Mouse (Mus musculus) activated CD4-positive, CD25-positive, alpha-beta regulatory T cell, adult 4 months (primary cell): ENCODE measurements around the gene Nr2c2. TPM values are rescaled to one million over a fixed set of nuclear protein-coding genes. Genes with fewer than 3 reads are reported as not detected.
A peak's percentile ranks its signal among the peaks of the same experiment; 100 is the strongest.
"Not testable (repeated sequence)": the region's sequence is repeated elsewhere in the genome, so short reads cannot be mapped to it uniquely, and the experiment has no call there.

Source experiments
- ATAC-seq: one replicate; pipeline ENCODE4 v1.8.0; 2017
- polyA plus RNA-seq, 2 experiments: library from polyadenylated mRNA; unstranded; fragments of 100-300 nt; shearing (Covaris generic); gene quantifications; one replicate each; pipeline ENCODE4 v1.2.1; 2017

Nr2c2 gene
- polyA plus RNA-seq, result 10 to 100 TPM; 66.0 to 72.5 TPM

DNA sequence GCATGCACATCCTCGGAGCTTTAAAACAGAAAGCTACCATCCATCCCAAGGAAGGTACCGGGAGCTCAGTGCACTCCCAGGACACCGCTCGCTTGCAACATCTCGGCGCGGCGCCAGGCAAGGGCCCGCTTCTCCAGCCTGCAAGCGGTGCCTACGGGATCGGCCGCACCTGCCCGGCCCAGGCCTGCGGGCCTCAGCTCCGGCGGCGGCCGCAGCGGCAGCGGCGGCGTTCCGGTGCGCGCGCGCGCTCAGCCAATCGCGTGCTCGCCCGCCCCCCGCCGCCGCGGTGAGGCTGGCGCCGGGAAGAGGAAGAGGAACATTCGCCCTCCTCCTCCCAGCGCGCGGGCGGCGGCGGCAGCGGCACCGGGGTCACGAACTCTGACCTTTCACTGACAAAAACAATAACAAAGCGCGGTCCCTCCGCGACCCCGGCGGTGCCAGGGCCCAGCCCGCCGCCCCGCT is at the start of gene Nr2c2:
Gene Nr2c2, plus strand, starts transcription at position 261 of the 462 bp plus-strand sequence.
- ATAC-seq, result peak; percentile 41

DNA sequence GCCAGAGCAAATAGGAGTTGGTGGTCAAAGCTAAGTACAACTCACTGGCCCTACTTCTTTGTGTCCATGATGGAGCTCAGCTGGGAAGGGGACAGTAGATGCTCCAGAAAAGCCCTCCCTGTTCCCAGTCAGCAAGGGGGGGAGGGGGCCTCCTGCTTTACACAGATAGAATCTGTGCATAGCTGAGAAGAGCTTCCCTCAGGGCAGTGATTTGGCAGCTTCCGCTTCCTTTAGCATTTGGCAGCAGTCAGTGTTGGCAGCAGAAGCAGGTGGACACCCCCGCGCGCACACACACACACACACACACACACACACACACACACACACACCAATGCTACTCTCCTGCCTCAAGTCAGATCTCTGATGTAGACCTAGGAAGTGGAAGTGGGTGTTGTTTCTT is 49.1 kb upstream of the Nr2c2 start:
- ATAC-seq, result no peak

DNA sequence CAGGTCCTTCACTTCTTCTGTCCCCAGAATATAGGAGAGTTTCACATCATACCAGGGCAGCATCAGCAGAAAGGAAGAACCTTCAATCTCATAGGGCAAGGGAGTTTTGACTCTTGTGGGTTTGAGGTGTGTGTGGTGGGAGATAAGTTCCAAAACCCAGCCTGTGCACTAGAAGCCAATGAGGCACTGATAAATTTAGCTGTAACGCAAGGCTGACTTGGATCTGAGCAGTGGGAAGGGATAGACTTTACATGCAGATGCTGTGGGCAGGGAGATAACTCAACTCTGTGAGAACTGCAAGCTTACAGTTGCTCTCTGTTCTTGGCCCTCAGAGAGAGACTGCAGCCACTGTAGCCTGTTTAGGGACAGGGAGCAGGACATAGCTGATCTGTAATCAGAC is 48.3 kb upstream of the Nr2c2 start:
- ATAC-seq, result no peak

DNA sequence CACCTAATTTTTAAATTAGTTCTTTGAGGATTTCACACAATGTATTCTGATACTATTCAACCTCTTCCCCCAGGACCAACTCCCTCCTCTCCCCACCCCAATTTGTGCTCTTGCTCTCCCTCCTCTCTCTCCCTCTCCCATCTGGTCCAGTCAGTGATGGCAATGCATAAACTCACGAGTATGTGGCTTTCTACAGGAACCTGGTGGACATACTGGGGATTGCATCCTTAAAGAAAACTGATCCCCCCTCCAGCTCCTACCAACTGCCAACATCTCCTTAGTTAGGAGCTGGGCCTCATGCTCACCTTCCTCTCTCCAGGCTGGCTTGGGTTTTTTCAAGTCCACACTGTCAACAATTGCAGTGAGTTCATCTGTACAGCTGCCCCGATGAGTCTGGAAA is 33.4 kb upstream of the Nr2c2 start:
- no peak for ATAC-seq

DNA sequence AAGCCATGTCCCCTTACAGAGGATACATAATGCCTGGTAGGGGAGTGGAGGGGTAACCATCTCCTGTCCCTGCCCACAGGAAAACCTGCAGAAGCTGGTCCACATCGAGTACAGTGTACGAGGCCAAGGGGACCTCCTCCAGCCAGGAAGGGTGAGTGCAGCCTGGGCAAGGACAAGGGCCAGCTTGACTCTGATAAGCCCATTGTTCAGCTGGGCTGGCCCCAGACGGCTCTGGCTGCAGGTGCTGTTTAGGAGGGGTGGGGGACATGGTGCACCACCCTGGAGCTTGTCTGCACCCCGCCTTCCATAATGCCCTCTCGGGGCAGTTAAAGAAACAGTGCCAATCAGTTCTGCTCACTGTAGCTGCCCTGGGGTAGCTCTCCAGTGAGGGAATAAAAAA is 29.5 kb upstream of the Nr2c2 start:
- no peak for ATAC-seq

DNA sequence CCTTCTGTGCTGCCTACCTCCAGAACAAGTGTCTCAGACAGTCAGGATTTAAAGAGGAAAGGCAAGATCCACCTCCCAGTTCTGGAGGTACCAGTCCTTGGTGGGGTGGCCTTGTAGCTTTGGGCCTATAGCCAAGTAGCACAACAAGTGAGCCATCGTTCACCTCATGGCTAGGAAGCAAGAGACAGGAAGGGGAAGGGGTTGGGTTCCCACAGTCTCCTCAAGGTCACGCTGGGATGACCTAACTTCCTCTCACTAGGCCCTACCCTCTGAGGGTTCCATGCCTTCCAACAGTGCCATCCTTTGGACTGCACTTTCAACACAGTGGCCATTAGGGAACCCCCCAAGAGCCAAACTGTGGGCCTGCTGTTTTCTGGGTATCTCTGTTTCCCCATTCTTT is 27.7 kb upstream of the Nr2c2 start:
- ATAC-seq, result no peak

DNA sequence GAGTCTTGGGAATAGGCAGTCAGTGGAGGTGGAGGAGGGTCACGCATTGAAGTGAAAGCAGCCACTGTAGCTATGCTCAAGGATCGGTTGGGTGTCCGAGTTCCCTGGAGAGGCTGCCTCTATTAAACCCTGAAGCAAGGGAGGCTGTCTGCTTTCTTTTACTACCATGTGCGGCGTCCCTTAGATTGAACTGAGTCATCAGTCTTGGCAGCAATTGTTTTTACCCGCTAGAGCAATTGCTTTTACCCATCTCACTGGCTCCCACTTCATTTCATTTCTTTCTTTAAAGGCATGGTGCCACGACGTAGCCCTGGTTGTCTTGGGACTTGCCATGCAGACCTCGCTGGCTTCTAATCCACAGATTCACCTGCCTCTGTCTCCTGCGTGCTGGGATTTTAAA is 27.1 kb upstream of the Nr2c2 start:
- no peak for ATAC-seq

DNA sequence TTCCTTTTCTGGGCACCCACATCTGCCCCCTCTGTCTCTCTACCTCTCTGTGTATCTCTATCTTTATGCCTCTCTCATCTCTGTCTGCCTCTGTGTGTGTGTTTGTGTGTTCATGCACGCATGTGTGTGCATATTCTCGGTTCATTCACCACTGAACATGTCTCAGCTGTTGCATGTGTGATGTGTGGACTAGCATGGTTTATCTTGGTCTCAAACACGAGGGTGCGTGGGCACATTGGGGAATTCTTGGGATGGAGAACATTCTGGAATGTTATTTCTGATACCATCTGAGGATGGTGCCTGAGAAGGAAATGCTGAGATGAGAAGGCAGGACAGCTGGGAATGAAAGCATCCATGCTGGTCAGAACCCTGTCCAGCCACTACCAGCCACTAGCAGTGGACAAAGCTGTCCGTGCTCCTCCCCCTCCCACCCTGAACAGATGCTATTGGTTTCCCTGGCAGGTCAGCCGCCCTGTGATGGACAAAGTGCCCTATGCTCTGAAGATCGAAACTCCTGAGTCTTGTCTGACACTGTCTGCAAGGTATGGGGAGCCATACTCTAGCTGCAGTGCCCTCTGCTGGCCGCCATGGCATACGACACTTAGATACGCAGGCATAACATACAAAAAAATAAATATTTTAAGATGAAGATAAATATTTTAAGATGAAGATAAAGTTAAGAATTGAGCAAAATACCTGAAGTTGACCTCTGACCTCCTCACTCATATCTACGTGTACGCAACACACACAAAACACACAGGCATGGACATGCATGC is 25.3 kb upstream of the Nr2c2 start:
- no peak for ATAC-seq

DNA sequence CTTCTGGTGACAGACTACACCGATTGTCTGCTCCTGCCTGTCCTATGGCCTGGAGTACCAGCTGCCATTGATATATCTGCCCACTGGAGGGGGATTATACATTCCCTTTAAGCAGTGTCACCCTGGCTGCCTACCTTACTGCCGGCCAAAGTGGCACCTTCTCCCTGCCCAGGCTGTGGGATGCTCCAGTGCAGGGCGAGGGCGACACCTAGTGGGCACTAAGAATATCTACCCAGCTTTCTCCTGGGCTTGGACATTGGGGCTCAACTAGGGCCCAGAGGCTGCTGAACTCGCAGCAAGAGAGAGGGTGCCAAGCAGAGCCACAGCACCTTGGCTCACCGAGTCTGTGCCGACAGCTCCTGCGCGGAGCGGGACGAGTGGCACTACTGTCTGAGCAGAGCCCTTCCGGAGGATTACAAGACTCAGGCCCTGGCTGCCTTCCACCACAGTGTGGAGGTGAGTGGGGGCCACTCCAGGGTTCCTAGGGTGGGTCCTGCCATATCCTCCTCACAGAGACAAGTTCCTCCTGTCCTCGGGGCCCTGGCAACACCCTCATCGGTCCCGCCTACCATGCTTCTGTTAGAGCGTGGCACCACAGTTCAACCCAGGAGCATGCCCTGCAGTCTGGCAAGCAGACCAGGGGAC is 23.9 kb upstream of the Nr2c2 start:
- ATAC-seq, result peak; percentile 75

DNA sequence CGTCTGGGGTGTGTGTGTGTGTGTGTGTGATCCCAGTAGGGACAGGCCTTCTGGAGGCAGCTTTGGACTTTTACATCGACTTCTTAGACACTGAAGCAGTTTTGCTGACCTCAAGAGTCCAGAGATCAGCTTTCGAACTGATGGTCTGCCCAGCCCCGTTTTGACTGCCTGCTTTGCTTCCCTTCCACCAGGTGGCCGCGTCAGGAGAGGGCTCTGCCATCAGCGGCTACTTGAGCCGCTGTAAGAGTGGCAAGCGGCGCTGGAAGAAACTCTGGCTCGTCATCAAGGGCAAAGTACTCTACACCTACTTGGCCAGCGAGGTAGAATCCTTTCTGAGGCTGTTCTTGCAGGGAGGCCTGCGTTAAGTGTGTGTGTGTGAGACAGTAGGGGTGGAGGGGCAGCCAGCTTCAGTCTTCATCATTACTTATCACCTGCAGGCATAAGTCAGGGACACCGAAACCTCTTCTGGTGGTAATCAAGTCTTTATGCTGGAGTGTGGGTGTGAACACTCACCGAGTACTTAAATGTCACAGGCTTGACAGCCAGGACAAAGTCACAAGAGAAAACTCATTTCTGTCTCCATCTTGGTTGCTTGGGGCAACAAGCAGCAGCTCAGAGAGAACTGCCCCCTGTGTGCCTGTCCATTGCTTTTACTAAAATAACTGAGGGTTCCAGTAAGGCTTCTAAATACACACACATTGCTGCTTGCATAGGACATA is 19.9 kb upstream of the Nr2c2 start:
- ATAC-seq, result no peak

DNA sequence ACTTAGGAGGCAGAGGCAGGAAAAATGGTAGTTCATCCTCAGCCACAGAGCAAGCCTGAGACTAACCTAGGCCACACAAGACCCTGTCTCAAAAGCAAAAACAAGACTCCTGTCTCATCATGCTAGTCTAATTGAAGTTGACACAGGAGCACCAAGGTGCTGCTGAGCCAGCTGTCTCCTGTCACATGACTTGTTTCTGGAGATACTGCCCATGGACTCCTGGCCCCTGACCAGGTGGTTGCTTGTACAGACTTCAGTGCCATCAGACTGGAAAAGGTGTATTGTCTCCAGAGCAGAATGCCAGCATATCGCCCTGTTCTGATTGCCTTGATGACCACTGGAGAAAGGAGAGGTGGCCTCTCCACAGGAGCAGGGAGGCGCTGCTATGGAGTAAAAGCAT is 10.5 kb upstream of the Nr2c2 start:
- ATAC-seq, result no peak

DNA sequence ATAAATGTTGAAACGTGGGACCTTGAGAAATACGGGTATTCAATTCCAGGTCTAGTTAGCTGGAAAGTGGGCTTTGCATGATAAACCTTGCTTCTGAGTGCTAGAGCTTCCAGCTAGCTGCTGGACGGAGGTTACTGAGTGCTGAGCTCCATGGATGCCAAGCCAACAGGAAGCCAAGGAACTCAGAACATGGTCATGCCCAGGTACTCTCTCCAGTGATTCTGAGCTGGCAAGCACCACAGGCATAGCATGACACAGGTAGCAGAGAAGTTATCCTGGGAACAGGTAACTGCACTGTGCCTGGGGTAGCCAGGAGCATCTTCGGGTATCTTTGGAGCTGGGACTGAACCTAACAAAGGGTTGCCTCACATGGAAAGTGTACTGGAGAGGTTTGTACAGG is 8.4 kb upstream of the Nr2c2 start:
- ATAC-seq, result no peak

DNA sequence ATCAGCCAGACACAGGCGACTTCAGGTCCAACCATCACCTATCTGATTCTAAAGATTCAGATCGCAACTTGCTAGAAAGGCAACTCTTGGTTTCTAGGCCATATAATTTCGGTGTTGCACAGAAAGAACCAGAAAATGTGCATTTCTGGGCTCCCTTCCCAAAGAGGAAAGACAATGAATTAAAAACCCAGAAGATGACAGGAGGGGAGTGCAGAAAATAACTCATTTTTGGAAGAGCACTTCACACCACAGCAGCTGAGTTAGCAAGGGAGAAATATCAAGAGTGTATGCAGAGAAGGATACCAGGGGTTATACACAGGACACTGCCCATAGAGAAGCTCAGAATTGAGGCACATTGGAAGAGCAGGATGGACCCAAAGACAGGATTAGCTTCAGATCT is 6.3 kb upstream of the Nr2c2 start:
- no peak for ATAC-seq

DNA sequence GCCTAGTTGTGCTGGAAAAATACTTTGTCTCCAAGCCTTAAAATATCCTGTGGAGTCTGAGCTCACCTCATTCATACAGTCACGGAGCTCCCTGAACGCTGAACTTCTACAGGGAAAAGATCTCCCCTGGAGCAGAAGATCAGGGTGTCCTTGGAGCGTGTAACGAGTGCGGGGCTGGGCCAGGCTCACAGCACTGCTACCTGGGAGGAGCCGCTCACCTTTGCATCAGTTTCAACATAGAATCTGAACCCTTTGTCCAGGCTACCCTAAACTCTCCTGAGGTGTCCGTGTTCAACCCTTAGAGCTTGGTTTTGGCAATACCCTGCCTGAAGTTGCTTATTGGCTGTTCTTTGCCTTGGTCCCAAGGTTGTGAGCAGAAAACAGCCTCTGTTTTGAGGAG is 2.0 kb upstream of the Nr2c2 start:
- not testable (repeated sequence) for ATAC-seq

DNA sequence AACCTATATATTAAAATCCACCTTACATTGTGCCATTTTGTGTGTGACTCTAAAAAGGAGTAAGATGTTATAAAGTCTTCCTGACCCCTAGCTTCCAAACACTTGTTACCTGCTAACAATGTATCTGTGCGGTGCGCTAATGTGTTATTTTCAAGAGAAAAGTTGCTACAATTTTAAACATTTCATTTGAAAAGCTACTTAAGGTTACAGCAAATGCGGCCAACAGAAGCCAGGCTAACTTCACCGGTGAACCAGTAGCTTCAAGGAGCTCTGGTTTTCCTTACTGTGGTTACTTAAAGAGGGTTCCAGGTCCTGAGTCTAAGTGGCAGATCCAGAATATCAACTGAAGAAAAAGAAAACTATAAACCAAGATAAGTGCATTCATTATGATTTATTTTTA is 1.2 kb upstream of the Nr2c2 start:
- ATAC-seq, result no peak

DNA sequence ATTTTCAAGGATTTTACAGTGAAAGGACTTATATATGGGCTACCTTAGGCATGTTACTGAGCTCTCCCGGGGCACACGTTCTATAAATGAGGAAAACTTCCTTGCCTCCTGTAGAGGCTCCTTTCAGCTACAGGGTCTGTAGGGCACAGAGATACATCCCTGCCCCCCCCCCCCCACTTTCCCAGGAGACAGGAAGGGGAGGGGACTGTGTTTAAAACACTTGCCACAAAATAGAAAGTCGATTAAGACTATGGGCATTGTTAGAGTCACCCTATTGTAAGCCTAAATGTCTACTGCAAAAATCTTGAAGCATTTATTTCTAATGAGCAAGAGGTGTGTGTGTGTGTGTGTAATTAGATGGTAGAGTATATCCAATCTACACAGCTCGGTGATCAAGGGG is 693 bp upstream of the Nr2c2 start:
- no peak for ATAC-seq

DNA sequence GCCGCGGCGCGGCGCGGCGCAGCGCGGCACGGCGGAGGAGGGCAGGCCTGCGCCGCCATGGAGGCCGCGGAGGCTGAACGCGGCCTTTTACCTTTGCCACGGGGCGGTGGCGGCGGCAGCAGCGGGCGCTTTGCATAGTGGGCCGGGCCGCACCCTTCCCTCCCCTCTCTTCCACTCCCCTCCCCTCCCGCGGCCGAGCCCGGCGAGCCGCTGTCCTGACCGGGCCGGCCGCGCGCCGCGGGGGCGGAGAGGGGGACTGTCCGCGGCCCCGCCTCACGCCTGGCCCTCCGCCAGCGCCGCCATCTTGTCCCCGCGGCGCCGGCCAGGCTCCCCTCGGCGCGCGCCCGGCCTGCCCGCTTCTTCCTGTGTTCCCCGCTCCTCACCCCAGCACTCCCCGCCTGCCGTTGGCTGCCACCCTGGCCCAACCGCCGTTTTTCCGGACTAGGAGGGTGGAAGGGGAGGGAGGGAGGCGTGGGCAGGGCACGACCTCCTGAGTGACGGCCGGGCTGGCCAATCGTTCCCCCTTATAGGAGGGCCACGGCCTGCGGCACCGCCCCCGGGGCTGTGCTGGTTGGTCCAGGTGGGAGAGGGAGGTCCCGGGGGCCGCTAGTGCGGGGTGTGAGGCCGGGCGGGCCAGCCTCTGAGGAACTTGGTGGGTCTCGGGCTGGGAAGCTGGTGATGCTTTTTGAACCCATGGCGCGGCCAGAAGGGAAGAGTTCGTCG is 738 bp downstream of the Nr2c2 start:
- ATAC-seq, result peak; percentile 94

DNA sequence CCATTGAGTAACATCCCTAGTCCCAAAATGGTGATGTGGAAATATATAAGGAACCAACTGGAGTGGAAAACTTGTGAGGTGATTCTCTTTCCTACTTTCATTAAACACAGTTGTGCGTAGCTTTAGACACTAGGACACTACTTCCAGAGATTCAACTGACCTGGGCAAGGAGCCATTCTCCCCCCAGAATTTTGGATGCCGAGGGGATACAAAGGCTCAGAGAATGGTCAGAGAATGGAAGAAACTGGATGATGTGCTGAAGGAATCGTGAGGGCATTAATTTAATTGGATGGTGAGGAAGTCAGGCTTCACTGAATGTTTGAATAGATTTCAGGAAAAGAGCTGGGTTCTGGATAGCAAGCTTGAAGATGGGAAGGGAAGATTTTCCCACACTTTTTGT is 1.5 kb downstream of the Nr2c2 start:
- no peak for ATAC-seq

DNA sequence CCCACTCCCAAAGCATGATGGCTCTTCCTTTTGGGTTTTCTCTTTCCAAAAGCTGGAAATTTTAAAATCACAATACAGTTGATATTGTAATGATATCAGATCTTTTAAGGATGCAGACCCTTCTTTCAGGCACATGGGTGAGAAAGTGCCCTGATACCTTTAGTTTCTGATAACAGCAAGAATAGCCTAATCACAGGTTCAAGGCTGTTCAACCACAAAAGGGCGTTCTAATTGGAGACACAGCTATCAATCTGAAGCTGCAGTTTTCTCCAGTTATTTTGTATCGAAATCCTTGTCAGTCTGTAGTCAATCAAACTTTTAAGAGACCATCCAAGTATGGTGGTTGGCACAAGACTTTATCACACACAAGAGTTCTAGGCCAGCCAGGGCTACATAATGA is 2.7 kb downstream of the Nr2c2 start:
- no peak for ATAC-seq

DNA sequence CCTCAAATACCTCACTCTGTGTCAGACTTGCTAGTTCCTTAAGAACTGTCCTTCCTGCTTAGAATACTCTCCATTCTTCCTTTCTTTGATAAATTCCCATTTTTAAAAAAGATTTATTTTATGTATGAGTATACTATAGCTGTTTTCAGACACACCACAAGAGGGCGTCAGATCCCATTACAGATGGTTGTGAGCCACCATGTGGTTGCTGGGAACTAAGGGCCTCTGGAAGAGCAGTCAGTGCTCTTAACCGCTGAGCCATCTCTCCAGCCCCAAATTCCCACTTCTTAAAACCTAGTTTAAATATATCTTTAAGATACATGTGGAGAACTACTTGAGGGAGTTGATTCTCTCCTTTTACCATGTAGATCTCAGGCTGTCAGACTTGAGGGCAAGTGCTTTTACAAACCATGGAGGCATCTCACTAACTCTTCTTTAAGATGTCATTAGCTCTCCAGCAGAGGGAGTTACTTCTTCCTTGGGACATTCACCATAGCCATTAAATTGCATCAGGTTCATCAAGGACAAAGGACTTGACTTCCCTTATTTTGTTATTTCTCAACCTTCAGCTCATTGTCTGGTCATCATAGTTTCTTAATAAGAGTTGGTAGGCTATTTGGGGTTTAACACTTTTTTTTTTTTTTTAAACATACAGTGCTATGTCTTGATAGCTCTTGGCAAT is 9.6 kb downstream of the Nr2c2 start:
- ATAC-seq, result peak; percentile 30

DNA sequence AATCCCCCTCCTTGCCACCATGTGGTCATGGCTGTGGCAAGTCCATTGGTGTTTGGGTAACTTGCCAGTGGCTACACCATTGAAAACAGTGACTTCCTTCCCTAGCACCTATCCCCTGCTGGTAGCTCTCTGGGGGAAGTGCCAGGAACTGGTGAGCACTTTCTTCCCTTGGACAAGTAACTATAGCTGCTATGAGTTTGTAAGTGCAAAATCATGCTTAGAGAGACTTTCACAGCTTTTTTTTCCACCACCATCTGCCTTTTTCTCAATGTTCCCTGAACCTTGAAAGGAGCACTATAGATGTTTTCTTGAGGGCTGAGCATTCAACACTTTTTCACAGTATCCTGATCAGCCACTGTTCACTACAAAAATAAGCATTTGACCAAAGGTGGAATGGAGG is 33.4 kb downstream of the Nr2c2 start:
- ATAC-seq, result no peak

DNA sequence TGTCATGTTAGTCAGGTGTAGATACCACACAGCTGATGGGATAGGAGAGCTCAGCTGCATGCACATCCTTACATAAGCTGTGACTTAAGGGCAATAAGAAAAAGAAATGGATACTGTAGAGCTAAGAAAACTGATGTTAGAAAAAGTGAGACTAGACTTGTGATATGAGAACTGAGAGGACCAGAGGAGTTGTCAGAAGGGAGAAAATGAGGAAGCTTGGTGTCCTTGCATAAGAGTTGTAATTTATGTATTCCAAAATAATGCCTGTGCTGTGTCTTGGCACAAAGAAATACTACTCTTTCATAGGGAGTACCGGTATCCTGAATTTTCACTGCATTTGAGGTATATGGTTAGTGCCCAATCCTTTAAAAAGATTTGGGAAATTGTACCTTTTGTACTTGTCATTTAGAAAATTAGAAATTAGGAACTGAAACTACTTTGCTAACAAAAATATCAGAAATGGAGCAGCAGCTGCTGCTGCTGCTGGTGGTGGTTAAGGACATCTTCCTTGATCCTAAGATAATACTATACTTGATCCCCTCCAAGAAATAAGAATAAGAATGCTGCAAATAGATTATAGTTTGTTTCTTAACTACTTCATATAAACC is 35.8 kb downstream of the Nr2c2 start:
- ATAC-seq, result no peak
